Mouse (Mus musculus): ENCODE measurements at regions not wholly inside any gene's neighbourhood (a gene's known extent, or its start where the extent isn't known, plus 50 kb on each side); places are given as distances from the start of the nearest gene placed in this dataset.

GRCm38 (mm10) chr3:126011269-126011668 lies 72.8 kb upstream of the Ugt8a start:
- Histone ChIP-seq H3K9me3 (ENCODE audit: low read length) (no peaks in the 10 kb centered on the region), H3K9ac (replicated peaks) (no peak overlapping the region), H3K4me2 (ENCODE audit: low read depth, low read length) (no peak overlapping the region), H3K27ac (ENCODE audit: low read depth) (no peak overlapping the region), H3K27me3 (ENCODE audit: insufficient read depth, low read length) (no peaks in the 10 kb centered on the region), H3K4me1 (ENCODE audit: insufficient read depth) (no peaks in the 10 kb centered on the region), H3K36me3 (replicated peaks; ENCODE audit: insufficient read depth, low read length) (no peaks in the 10 kb centered on the region), H3K4me3 (ENCODE audit: low read depth, low read length) (no peak overlapping the region)
- TF ChIP-seq EP300 (IDR thresholded peaks at IDR 0.05; ENCODE audit: low read depth) (no peak), CTCF (IDR thresholded peaks at IDR 0.05; ENCODE audit: low read depth) (0 out of 2 replicates have a peak, but pooled peaks have one; percentile 25)
- ATAC-seq (no peak), DNase-seq (no peak)

- ATAC-seq (no peak), DNase-seq (no peak)
- WGBS (ENCODE audit: insufficient replicate concordance), result 67% methylated on average over 4 of the region's 4 CpGs
- Histone ChIP-seq H3K9ac (replicated peaks) (no peak overlapping the region), H3K27ac (ENCODE audit: low read depth) (no peak overlapping the region), H3K27me3 (ENCODE audit: insufficient read depth, low read length) (no peaks in the 10 kb centered on the region), H3K4me3 (ENCODE audit: low read depth, low read length) (no peak overlapping the region), H3K9me3 (ENCODE audit: low read length) (no peaks in the 10 kb centered on the region), H3K4me2 (ENCODE audit: low read depth, low read length) (no peak overlapping the region), H3K36me3 (replicated peaks; ENCODE audit: insufficient read depth, low read length) (no peaks in the 10 kb centered on the region), H3K4me1 (ENCODE audit: insufficient read depth) (no peaks in the 10 kb centered on the region)
- TF ChIP-seq CTCF (IDR thresholded peaks at IDR 0.05; ENCODE audit: low read depth) (no peak), EP300 (IDR thresholded peaks at IDR 0.05; ENCODE audit: low read depth) (no peak)
Measured at GRCm38 (mm10) chr3:126016166-126016565, 77.7 kb upstream of the Ugt8a start.

GRCm38 (mm10) chr3:126044327-126044726 lies 105.9 kb upstream of the Ugt8a start:
- H3K4me3 ChIP-seq (ENCODE audit: low read depth, low read length), result no peak overlapping the region
- H3K9me3 ChIP-seq (ENCODE audit: low read length), result no peaks in the 10 kb centered on the region
- H3K9ac ChIP-seq (replicated peaks), result no peak overlapping the region
- DNase-seq, result no peak
- TF ChIP-seq EP300 (IDR thresholded peaks at IDR 0.05; ENCODE audit: low read depth) (no peak), CTCF (IDR thresholded peaks at IDR 0.05; ENCODE audit: low read depth) (no peak)
- no peaks in the 10 kb centered on the region for H3K27me3 ChIP-seq (ENCODE audit: insufficient read depth, low read length)
- 20% methylated on average over 3 of the region's 3 CpGs for WGBS (ENCODE audit: insufficient replicate concordance)
- no peaks in the 10 kb centered on the region for H3K4me1 ChIP-seq (ENCODE audit: insufficient read depth)
- no peak overlapping the region for H3K4me2 ChIP-seq (ENCODE audit: low read depth, low read length)
- no peaks in the 10 kb centered on the region for H3K36me3 ChIP-seq (replicated peaks; ENCODE audit: insufficient read depth, low read length)
- no peak overlapping the region for H3K27ac ChIP-seq (ENCODE audit: low read depth)
- no peak for ATAC-seq

GRCm38 (mm10) chr3:126044861-126045260 lies 106.4 kb upstream of the Ugt8a start:
- Histone ChIP-seq H3K36me3 (replicated peaks; ENCODE audit: insufficient read depth, low read length) (no peaks in the 10 kb centered on the region), H3K4me1 (ENCODE audit: insufficient read depth) (no peaks in the 10 kb centered on the region), H3K4me3 (ENCODE audit: low read depth, low read length) (no peak overlapping the region), H3K27ac (ENCODE audit: low read depth) (no peak overlapping the region), H3K9ac (replicated peaks) (no peak overlapping the region), H3K9me3 (ENCODE audit: low read length) (no peaks in the 10 kb centered on the region), H3K4me2 (ENCODE audit: low read depth, low read length) (no peak overlapping the region), H3K27me3 (ENCODE audit: insufficient read depth, low read length) (no peaks in the 10 kb centered on the region)
- no peak for ATAC-seq
- 46% methylated on average over 2 of the region's 2 CpGs for WGBS (ENCODE audit: insufficient replicate concordance)
- no peak for DNase-seq
- TF ChIP-seq CTCF (IDR thresholded peaks at IDR 0.05; ENCODE audit: low read depth) (no peak), EP300 (IDR thresholded peaks at IDR 0.05; ENCODE audit: low read depth) (no peak)

- ATAC-seq, result no peak
- TF ChIP-seq CTCF (IDR thresholded peaks at IDR 0.05; ENCODE audit: low read depth) (no peak), EP300 (IDR thresholded peaks at IDR 0.05; ENCODE audit: low read depth) (no peak)
- H3K4me2 ChIP-seq (ENCODE audit: low read depth, low read length), result no peak overlapping the region
- no peaks in the 10 kb centered on the region for H3K4me1 ChIP-seq (ENCODE audit: insufficient read depth)
- WGBS (ENCODE audit: insufficient replicate concordance), result 66% methylated on average over 9 of the region's 9 CpGs
- no peaks in the 10 kb centered on the region for H3K9me3 ChIP-seq (ENCODE audit: low read length)
- no peaks in the 10 kb centered on the region for H3K36me3 ChIP-seq (replicated peaks; ENCODE audit: insufficient read depth, low read length)
- no peaks in the 10 kb centered on the region for H3K27me3 ChIP-seq (ENCODE audit: insufficient read depth, low read length)
- no peak for DNase-seq
- no peak overlapping the region for H3K9ac ChIP-seq (replicated peaks)
- H3K4me3 ChIP-seq (ENCODE audit: low read depth, low read length), result no peak overlapping the region
- H3K27ac ChIP-seq (ENCODE audit: low read depth), result no peak overlapping the region
Measured at GRCm38 (mm10) chr3:126045992-126046786, 107.8 kb upstream of the Ugt8a start.

- ATAC-seq (no peak), DNase-seq (no peak)
- no peak overlapping the region for H3K27ac ChIP-seq (ENCODE audit: low read depth)
- no peaks in the 10 kb centered on the region for H3K27me3 ChIP-seq (ENCODE audit: insufficient read depth, low read length)
- H3K4me1 ChIP-seq (ENCODE audit: insufficient read depth), result no peaks in the 10 kb centered on the region
- TF ChIP-seq EP300 (IDR thresholded peaks at IDR 0.05; ENCODE audit: low read depth) (no peak), CTCF (IDR thresholded peaks at IDR 0.05; ENCODE audit: low read depth) (no peak)
- H3K4me2 ChIP-seq (ENCODE audit: low read depth, low read length), result no peak overlapping the region
- no peak overlapping the region for H3K9ac ChIP-seq (replicated peaks)
- H3K9me3 ChIP-seq (ENCODE audit: low read length), result no peaks in the 10 kb centered on the region; the same call in 1 of the 2 replicates
- H3K36me3 ChIP-seq (replicated peaks; ENCODE audit: insufficient read depth, low read length), result no peaks in the 10 kb centered on the region
- H3K4me3 ChIP-seq (ENCODE audit: low read depth, low read length), result no peak overlapping the region
Measured at GRCm38 (mm10) chr3:126058585-126058984, 120.2 kb upstream of the Ugt8a start.
